Mouse (Mus musculus) liver, embryonic 14.5 days (tissue): ENCODE measurements around the gene Zfp273. TPM values are rescaled to one million over a fixed set of nuclear protein-coding genes. Genes with fewer than 3 reads are reported as not detected.
"Not testable (repeated sequence)": the region's sequence is repeated elsewhere in the genome, so short reads cannot be mapped to it uniquely, and the experiment has no call there.

ENCODE experiments used
- ATAC-seq: fragments of 200-750 bp; cut with Nextera tagmentation; 2 replicates; pipeline ENCODE4 v1.8.0; 2017; ENCODE audit warnings: moderate number of reproducible peaks, mild to moderate bottlenecking, moderate library complexity; ENCODE audit not compliant: insufficient read depth
- DNase-seq, 3 experiments: peaks; one replicate each; pipeline ENCODE4 v3.0.0-alpha.2; 2012 to 2013; ENCODE audit warnings: low read depth in 3 of 3, low spot score in 3 of 3
- H3K27ac ChIP-seq: fragments of 300-500 bp; sonication (generic); 2 replicates; pipeline ENCODE4 v1.5.1; 2014; ENCODE audit warnings: moderate library complexity, mild to moderate bottlenecking, control low read depth, inconsistent platforms
- H3K27me3 ChIP-seq: fragments of 300-500 bp; sonication (generic); 2 replicates; pipeline ENCODE4 v1.6.1; 2014; ENCODE audit warnings: mild to moderate bottlenecking, low read length, moderate library complexity; ENCODE audit not compliant: control insufficient read depth, insufficient read depth
- H3K36me3 ChIP-seq: fragments of 300-500 bp; sonication (generic); replicated peaks from 2 replicates; pipeline ENCODE4 v1.6.1; 2014; ENCODE audit warnings: low read depth; ENCODE audit not compliant: control insufficient read depth, insufficient read depth
- H3K4me1 ChIP-seq, 2 experiments: fragments of 200-500 bp in 1 of 2; fragments of 300-500 bp in 1 of 2; sonication (generic) in 1 of 2; replicated peaks; 2 replicates each; pipeline ENCODE4 v1.6.1; 2012 to 2014; ENCODE audit warnings: antibody characterized with exemption in 1 of 2, inconsistent platforms in 1 of 2, low read length in 1 of 2; ENCODE audit not compliant: control insufficient read depth in 2 of 2, insufficient read depth in 2 of 2
- H3K4me2 ChIP-seq: fragments of 300-500 bp; sonication (generic); 2 replicates; pipeline ENCODE4 v1.6.1; 2014; ENCODE audit warnings: low read depth, mild to moderate bottlenecking, control low read depth, moderate library complexity
- H3K4me3 ChIP-seq, 2 experiments: fragments of 200-500 bp in 1 of 2; fragments of 300-500 bp in 1 of 2; sonication (generic) in 1 of 2; 2 replicates each; pipeline ENCODE4 v1.5.1; 2012 to 2014; ENCODE audit warnings: low read depth in 2 of 2, low read length in 2 of 2, mild to moderate bottlenecking in 2 of 2, control low read depth in 1 of 2, inconsistent platforms in 1 of 2, moderate library complexity in 1 of 2; ENCODE audit not compliant: insufficient read depth in 1 of 2
- H3K9ac ChIP-seq: fragments of 300-500 bp; sonication (generic); replicated peaks from 2 replicates; pipeline ENCODE4 v1.6.1; 2014; ENCODE audit warnings: mild to moderate bottlenecking, control low read depth, moderate library complexity
- H3K9me3 ChIP-seq: fragments of 300-500 bp; sonication (generic); 2 replicates; pipeline ENCODE4 v1.6.1; 2016; ENCODE audit warnings: low read length, mixed read lengths; ENCODE audit not compliant: control insufficient read depth
- CTCF ChIP-seq: IDR thresholded peaks from 2 replicates; pipeline ENCODE4 v1.5.1; 2016; ENCODE audit warnings: antibody characterized with exemption, low read depth, control low read depth
- EP300 ChIP-seq: IDR thresholded peaks from 2 replicates; pipeline ENCODE4 v1.6.1; 2016; ENCODE audit warnings: antibody characterized with exemption, low read depth
- WGBS: fragments of 180-500 bp; shearing (Covaris S2); extraction: QIAGEN DNeasy Blood & Tissue Kit; methylation state at CpG from one replicate; pipeline ENCODE4 v1.1.7; 2014; ENCODE audit not compliant: insufficient replicate concordance; 5-methylcytosine and 5-hydroxymethylcytosine counted together
- polyA plus RNA-seq, 2 experiments: library from polyadenylated mRNA; depleted of rRNA in 1 of 2; stranded (reverse) in 1 of 2; unstranded in 1 of 2; fragments of >200 nt; fragmentation: Nextera tagmentation in 1 of 2; extraction: Ambion mirVana in 1 of 2; gene quantifications; 2 replicates each; pipeline versions ENCODE4 v1.2.1 to v1.2.3; 2012 to 2014

The Zfp273 gene
- 0.31 and 0.63 TPM in 2 replicates for polyA plus RNA-seq (2012; rRNA removed)
- 0.89 and 0.91 TPM in 2 replicates for polyA plus RNA-seq (2014; fragmentation: Nextera tagmentation; extraction: Ambion mirVana)

DNA sequence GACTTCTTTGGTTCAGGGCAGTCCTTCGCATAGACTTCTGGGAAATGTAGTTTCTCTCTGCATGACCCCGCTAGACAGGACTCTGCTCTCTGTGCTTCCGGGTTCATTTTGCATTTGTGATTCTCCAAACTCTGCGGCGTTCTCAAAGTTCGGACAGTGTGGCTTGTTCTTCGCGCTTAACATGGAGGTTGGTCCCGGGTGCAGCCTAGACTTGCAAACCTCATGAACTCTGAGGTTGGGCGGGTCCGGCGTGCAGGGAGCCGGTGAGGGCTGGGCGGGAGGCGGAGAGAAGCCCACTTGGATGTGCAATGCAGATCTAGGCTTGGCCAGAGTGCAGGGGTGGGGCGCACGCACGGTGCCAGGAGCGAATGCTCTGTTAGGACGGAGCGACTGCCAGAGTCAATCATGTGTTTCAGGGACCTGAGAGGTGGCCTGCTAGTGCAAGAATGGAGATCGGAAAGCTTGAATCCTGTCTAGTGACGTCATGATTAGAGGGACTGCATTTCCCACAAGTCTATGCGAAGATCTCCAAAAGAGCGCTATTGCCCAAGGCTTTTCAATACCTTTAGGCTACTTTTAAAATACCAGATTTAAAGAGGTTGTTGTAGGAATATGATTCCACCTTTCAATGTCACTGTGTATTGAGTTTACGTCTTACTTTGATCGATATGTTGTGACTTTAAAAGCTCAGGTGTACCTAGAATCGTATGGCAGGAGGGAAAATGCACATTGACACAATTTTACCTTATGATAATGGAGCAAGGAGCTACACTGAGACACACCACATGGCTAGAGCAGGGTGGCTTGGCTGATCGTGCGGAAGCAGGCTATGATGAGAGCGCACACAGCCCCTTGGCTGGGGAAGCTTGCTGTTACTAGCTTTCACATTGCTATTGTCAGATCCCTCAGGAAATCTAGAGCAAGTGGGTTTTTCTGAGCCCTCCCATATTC is at the start of gene Zfp273:
TSS of gene Zfp273 (plus strand) at position 31 of the 951 bp plus-strand sequence.
- H3K4me3 ChIP-seq: peak within 1 kb of the TSS; percentile 74 to 90
- 3% methylated on average over 31 of the region's 31 CpGs for whole genome bisulfite sequencing
- DNase-seq: peak; percentile 59 to 68 (median 60)
- H3K9ac ChIP-seq: peak within 1 kb of the TSS; percentile 66
- TF ChIP-seq CTCF (no peak; the same call in 1 of the 2 replicates), EP300 (no peak)
- peak within 1 kb of the TSS; percentile 75 for H3K4me2 ChIP-seq
- H3K9me3 ChIP-seq: no peaks in the 10 kb centered on the region
- H3K27me3 ChIP-seq: no peaks in the 10 kb centered on the region
- ATAC-seq: peak; percentile 93
- H3K36me3 ChIP-seq: no peaks in the 10 kb centered on the region
- peak within 1 kb of the TSS; percentile 37 for H3K27ac ChIP-seq
- no peaks in the 10 kb centered on the region; a peak in 1 of 4 replicates for H3K4me1 ChIP-seq

GRCm38 (mm10) chr13:67779265-67780221 is 34.0 kb upstream of the Zfp273 start, which contains the start of gene Zfp493:
Zfp493 (plus strand) TSS chr13:67779693.
- WGBS: 5% methylated on average over 26 of the region's 26 CpGs
- H3K4me1 ChIP-seq: no peaks in the 10 kb centered on the region
- TF ChIP-seq EP300 (no peak), CTCF (no peak; the same call in 1 of the 2 replicates)
- H3K27me3 ChIP-seq: no peaks in the 10 kb centered on the region
- H3K4me3 ChIP-seq: peak within 1 kb of the TSS; percentile 68 to 87
- H3K4me2 ChIP-seq: peak within 1 kb of the TSS; percentile 78
- H3K9me3 ChIP-seq: no peaks in the 10 kb centered on the region
- ATAC-seq: peak; percentile 90
- no peaks in the 10 kb centered on the region for H3K36me3 ChIP-seq
- no peak within 1 kb of the TSS for H3K27ac ChIP-seq
- DNase-seq: peak; percentile 44 to 61 (median 52)
- H3K9ac ChIP-seq: peak within 1 kb of the TSS; percentile 65

GRCm38 (mm10) chr13:67791921-67792455 is 21.6 kb upstream of the Zfp273 start:
- DNase-seq (no peak), ATAC-seq (no peak)
- no peak overlapping the region for H3K4me2 ChIP-seq
- 70% methylated on average over 10 of the region's 10 CpGs for WGBS
- no peaks in the 10 kb centered on the region for H3K9me3 ChIP-seq
- H3K27ac ChIP-seq: no peak overlapping the region
- H3K27me3 ChIP-seq: no peaks in the 10 kb centered on the region
- H3K4me3 ChIP-seq: no peak overlapping the region
- no peaks in the 10 kb centered on the region for H3K4me1 ChIP-seq
- no peak overlapping the region for H3K9ac ChIP-seq
- no peaks in the 10 kb centered on the region for H3K36me3 ChIP-seq
- TF ChIP-seq CTCF (no peak), EP300 (no peak)

DNA sequence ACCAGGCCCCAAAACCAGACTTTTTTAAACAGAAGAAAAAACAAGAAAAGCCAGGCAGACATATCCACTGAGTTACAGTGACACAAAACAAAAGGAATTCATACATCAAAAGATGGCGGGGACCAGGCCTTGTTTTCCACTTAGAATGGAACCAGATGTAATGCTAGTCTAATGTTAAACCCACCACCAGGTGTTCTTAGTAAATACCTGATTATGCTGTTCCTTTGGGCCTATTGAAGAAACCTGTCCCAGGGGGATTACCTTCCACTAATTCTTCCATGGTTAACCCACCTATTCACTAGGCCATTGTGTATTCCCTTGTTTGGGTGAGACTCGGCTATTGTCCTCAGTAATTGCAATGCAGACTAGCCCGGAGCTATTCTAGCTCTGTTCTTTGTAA is 14.9 kb upstream of the Zfp273 start:
- Histone ChIP-seq H3K4me1 (no peaks in the 10 kb centered on the region), H3K36me3 (no peaks in the 10 kb centered on the region), H3K4me2 (no peak overlapping the region), H3K9me3 (no peaks in the 10 kb centered on the region), H3K9ac (no peak overlapping the region), H3K27me3 (no peaks in the 10 kb centered on the region), H3K4me3 (no peak overlapping the region), H3K27ac (no peak overlapping the region)
- ATAC-seq: no peak
- DNase-seq: no peak
- whole genome bisulfite sequencing: 78% methylated on average over 3 of the region's 3 CpGs
- TF ChIP-seq CTCF (no peak), EP300 (no peak)

DNA sequence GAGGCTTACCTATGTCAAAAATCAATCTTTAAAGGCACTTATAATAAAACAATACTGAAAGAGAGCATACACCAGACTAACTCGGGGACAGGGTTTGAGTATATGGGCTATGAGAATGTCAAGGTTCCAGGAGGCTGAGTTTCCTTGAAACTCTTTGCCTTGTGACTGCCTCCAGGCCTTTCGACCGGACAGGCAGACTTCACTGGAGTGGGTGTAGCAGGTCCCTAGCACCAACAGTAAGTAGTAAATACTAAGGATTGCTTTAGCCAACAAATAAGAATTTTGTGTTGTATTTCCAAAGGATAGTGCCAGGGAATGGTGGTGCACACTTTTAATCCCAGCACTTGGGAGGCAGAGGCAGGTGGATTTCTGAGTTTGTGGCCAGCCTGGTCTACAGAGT is 14.4 kb upstream of the Zfp273 start:
- DNase-seq, H3K4me2 ChIP-seq, ATAC-seq: not testable (repeated sequence)

More for the DNA sequence above, 14.4 kb upstream of the Zfp273 start:
- 57% methylated on average over 3 of the region's 3 CpGs for WGBS
- H3K36me3 ChIP-seq, H3K27ac ChIP-seq, H3K4me3 ChIP-seq, H3K9me3 ChIP-seq, H3K9ac ChIP-seq, H3K4me1 ChIP-seq, H3K27me3 ChIP-seq: not testable (repeated sequence)
